ENCODE assay signal across 13 mouse cellular contexts in genomic region chr8:125515665-125516064, GRCm38 (mm10). TPM values are rescaled to one million over a fixed set of nuclear protein-coding genes. Genes with fewer than 3 reads are reported as not detected.
A peak's percentile ranks its signal among the peaks of the same experiment; 100 is the strongest.
DNase-seq lines count a peak whose midpoint lies in the region; ATAC-seq lines count a peak whose summit lies in the region.
"Had no signal": no experiment of that assay in that cellular context is flagged by ENCODE, and none has a peak within 500 bp of the region (broad histone marks: within the 10 kb centered on the region; RNA-seq: fewer than 3 reads in every experiment).

No protein-coding gene starts in this region.

- H3K4me3 ChIP-seq in forebrain, embryonic 10.5 days: no peak overlapping the region
- H3K4me3 ChIP-seq in forebrain, embryonic 16.5 days (replicated peaks; ENCODE audit: low read length): no peak overlapping the region
- H3K4me3 ChIP-seq: limb, embryonic 10.5 days; midbrain, embryonic 12.5 days had no signal

- 62% methylated on average over 8 of the region's 8 CpGs for WGBS in forebrain, embryonic 10.5 days
- WGBS in forebrain, embryonic 16.5 days: 70% methylated on average over 8 of the region's 8 CpGs

- H3K36me3 ChIP-seq in forebrain, embryonic 10.5 days (replicated peaks): no peaks in the 10 kb centered on the region; the same call in 1 of the 2 replicates
- H3K36me3 ChIP-seq in forebrain, embryonic 16.5 days (ENCODE audit: control insufficient read depth, insufficient read depth): no peaks in the 10 kb centered on the region

- no peak overlapping the region for H3K4me2 ChIP-seq in forebrain, embryonic 16.5 days (ENCODE audit: low read length)
- H3K4me2 ChIP-seq: midbrain, embryonic 12.5 days had no signal

- peak overlapping the region; percentile 30; the same call in 1 of the 2 replicates for H3K27ac ChIP-seq in forebrain, embryonic 10.5 days
- no peak overlapping the region for H3K27ac ChIP-seq in forebrain, embryonic 16.5 days (ENCODE audit: low read length)
- H3K27ac ChIP-seq: limb, embryonic 10.5 days; liver, embryonic 14.5 days; midbrain, embryonic 12.5 days had no signal

- ATAC-seq in forebrain, embryonic 16.5 days: no peak
- ATAC-seq: forebrain, embryonic 14.5 days had no signal

- no peaks in the 10 kb centered on the region for H3K9me3 ChIP-seq in forebrain, embryonic 10.5 days
- no peaks in the 10 kb centered on the region for H3K9me3 ChIP-seq in forebrain, embryonic 16.5 days (ENCODE audit: control insufficient read depth, low read length)
- H3K9me3 ChIP-seq: limb, embryonic 10.5 days; midbrain, embryonic 12.5 days had no signal

- H3K4me1 ChIP-seq in forebrain, embryonic 10.5 days: peaks cover 90% of the 10 kb centered on the region
- peaks cover 25% of the 10 kb centered on the region for H3K4me1 ChIP-seq in forebrain, embryonic 16.5 days (replicated peaks; ENCODE audit: control insufficient read depth, insufficient read depth, low read length)

- no peak overlapping the region for H3K9ac ChIP-seq in forebrain, embryonic 16.5 days (replicated peaks; ENCODE audit: low read depth, low read length)
- H3K9ac ChIP-seq: liver, embryonic 14.5 days; midbrain, embryonic 12.5 days had no signal

- no peak for DNase-seq in forebrain, embryonic 10.5 days (ENCODE audit: extremely low spot score, low spot score)
- DNase-seq in lung, postnatal 36 days: peak; percentile 24
- DNase-seq in lung, postnatal 10 days: no peak
- DNase-seq in cerebellum, adult 8-10 months: peak; percentile 38
- DNase-seq in neural tube, embryonic 10.5 days (ENCODE audit: extremely low spot score, low spot score): no peak
- no peak for DNase-seq in kidney, postnatal 4 days
- DNase-seq: kidney, postnatal 25 days; layer of hippocampus, postnatal 36 days had no signal

- H3K27me3 ChIP-seq in forebrain, embryonic 10.5 days (ENCODE audit: poor library complexity, severe bottlenecking): no peaks in the 10 kb centered on the region
- H3K27me3 ChIP-seq in forebrain, embryonic 16.5 days (replicated peaks; ENCODE audit: control insufficient read depth, insufficient read depth, low read length): no peaks in the 10 kb centered on the region

RNA-seq across cellular contexts. Expression of gene Sipa1l2, which starts 53.9 kb away (rescaled TPM):
- 13.1 and 15.4 TPM in 2 replicates for polyA plus RNA-seq in forebrain, embryonic 10.5 days (2016; fragmentation: Nextera tagmentation; extraction: Ambion mirVana)
- polyA plus RNA-seq in forebrain, embryonic 16.5 days (2015; fragmentation: Nextera tagmentation; extraction: Ambion mirVana): 32.8 and 33.4 TPM in 2 replicates

Comparison
In these comparisons a context has a peak if more than half of its experiments do, and no peak if none do; other contexts are left out.
1. DNase-seq: peak in lung, postnatal 36 days (single experiment) and cerebellum, adult 8-10 months (single experiment); none in forebrain, embryonic 10.5 days (single experiment), lung, postnatal 10 days (single experiment), neural tube, embryonic 10.5 days (single experiment) and kidney, postnatal 4 days (0 of 2).